Mouse (Mus musculus): ENCODE measurements around the gene Sec61b. TPM values are rescaled to one million over a fixed set of nuclear protein-coding genes. Genes with fewer than 3 reads are reported as not detected.
A peak's percentile ranks its signal among the peaks of the same experiment; 100 is the strongest.

Gene Sec61b
- total RNA-seq (2021): 10 to 100 TPM; 48.8 to 50.0 TPM

GRCm38 (mm10) chr4:47473968-47474729 is at the start of gene Sec61b, which contains the start of gene Alg2:
Sec61b (plus strand) TSS chr4:47474658.
Alg2 (minus strand) TSS chr4:47474333.
- DNase-seq (ENCODE audit: low spot score in 2 of 2): peak; percentile 98 to 99
- intact Hi-C loops (cut with DNase I): no loop called here

- intact Hi-C loops (cut with DNase I): no loop called here
- DNase-seq (ENCODE audit: low spot score in 2 of 2): no peak
Observed at GRCm38 (mm10) chr4:47425247-47425830, 49.1 kb upstream of the Sec61b start.

DNA sequence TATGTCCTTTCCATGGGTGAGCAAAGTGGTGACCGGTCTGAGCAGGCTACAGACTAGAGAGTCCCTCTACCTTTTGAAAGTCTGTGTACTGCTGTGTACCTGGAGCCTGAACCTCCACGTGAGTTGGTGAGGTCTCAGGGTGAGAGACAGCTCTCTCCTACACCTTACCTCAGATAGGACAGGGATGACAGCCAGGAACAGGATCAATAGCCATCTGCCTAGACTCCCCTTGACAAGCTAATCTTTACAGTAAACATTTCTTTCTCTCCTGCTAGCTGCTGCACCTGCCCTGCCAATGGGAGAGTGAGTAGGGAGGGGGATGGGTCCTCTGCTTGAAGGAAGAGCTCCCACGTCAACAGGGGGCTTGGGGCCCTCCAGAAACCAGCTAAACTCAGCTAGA is 46.9 kb upstream of the Sec61b start:
- intact Hi-C loops (cut with DNase I): no loop called here
- no peak for DNase-seq (ENCODE audit: low spot score in 2 of 2)

DNA sequence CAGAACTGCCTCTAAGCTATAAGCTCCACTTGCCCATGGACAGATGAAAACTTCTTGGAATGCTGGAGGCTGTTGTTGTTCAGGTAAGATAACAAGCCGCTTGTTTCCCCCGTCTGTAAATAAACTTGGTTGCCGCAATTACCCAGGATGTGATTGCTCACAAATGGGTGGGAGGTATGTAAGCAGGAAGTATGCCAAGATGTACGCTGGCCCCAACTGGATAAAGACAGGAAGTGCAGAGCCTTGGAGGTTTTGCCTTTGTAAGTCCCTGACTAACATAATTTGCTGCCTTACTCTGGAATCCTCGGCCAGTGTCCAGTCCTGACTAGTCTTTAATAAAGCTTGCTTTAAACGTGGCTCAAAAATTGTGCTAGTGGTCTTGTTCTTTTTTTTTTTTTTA is 43.9 kb upstream of the Sec61b start:
- intact Hi-C loops (cut with DNase I): loop anchor here (10.0 kb wide), 1 partner anchor 164 kb away; no protein-coding TSS in a partner anchor
- no peak for DNase-seq (ENCODE audit: low spot score in 2 of 2)

DNA sequence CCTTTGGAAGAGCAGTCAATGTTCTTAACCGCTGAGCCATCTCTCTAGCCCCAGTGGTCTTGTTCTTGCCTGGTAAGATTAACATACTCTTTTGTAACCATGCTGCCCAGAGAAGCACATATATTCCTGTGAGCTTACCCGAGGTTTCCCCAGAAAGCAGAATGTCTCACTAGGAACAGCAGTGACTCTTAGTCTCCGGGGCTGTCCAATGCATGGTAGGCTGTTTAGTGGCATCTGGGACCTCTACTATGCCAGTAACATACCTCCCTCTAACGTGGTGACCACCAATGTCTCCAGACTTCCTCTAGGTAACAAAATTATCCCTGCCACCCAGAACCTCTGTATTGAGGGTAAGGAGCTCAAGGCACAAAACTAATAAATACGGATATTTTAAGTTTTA is 43.4 kb upstream of the Sec61b start:
- DNase-seq (ENCODE audit: low spot score in 2 of 2): no peak
- intact Hi-C loops (cut with DNase I): loop anchor here (10.0 kb wide), 1 partner anchor 164 kb away; no protein-coding TSS in a partner anchor

DNA sequence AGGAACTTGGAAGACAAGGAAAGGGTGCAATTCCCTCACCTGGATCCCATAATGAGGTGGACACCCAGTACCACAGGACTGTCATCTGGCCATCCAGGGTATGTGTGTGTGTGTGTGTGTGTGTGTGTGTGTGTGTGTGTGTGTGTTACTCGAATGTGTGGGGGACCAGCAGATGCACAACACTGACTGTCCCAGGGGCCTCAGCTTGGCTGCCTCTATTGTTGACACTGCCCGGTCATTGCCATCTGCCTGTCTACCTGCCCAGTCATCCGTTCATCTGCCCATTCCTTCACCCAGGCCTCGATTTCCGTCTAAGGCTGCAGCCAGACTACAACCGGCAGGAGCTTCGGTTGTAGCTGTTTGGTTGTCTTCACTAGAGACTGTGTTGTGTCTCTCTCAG is 41.7 kb upstream of the Sec61b start:
- intact Hi-C loops (cut with DNase I): loop anchor here (10.0 kb wide), 1 partner anchor 162 kb away; no protein-coding TSS in a partner anchor
- DNase-seq (ENCODE audit: low spot score in 2 of 2): no peak

DNA sequence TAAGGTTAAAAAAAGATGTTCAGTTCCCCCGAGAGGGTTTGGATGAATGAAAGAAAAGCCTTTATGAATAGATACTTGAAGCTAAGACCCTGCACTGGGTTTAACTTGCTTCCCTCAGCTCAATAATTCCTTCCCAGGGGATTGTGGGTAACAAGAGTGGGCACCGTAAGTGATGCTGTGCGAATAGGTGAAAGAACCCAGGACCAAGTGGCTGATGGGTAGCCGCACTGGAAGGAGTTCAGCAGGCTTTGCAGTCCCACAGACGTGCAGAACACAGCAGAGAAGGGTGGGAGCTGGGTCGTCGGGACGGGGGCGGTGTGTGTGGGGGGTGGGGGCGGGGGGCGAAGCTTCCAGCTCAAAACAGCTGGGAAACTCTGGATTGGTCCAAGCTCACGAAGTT is 39.3 kb upstream of the Sec61b start:
- intact Hi-C loops (cut with DNase I): loop anchor here (5.0 to 10.0 kb wide), 3 partner anchors 67 to 972 kb away; no protein-coding TSS in a partner anchor
- no peak for DNase-seq (ENCODE audit: low spot score in 2 of 2)

DNA sequence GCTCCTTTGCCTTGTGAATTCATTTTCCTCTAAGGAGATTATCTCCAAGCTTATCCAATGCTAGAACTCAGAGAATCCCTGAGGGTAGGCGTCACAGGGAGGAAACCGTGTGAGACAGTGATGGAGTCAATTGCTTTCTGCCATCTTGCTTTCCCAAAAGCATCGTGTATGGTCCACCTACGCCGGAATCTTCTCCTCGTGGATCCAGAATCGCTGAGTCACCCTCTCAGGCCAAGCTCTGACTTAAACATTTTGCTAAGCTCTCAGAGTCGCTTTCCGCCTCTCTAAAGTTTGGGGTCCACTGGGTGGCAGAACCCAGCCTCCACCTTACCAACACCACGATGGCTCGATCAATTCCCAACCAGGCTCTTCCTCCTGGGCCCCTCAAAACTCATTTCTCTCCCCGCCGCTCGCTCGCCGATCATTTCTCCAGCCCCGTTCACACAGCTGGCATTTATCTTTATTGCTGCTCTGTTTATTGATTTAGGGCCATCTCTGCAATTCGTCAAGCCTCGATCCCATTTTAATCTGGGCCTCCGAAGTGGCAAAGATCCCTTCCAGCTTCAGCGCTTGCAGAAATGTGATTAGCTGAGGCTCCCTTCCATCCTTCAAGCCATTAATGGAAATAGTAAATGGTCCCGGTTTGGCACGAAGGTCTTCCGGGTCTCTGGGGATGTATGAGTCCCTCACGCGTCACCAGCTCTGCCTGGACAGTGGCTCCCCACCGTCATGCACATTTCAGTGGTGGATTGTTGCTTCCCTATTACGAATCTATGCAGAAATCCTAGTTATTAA is 38.7 kb upstream of the Sec61b start:
- intact Hi-C loops (cut with DNase I): loop anchor here (5.0 to 10.0 kb wide), 3 partner anchors 67 to 972 kb away; no protein-coding TSS in a partner anchor
- no peak for DNase-seq (ENCODE audit: low spot score in 2 of 2)

GRCm38 (mm10) chr4:47437365-47438340 is 36.8 kb upstream of the Sec61b start:
- intact Hi-C loops (cut with DNase I): loop anchor here (1.0 to 10.0 kb wide), 4 partner anchors 65 to 970 kb away; no protein-coding TSS in a partner anchor
- peak; percentile 90 to 94 for DNase-seq (ENCODE audit: low spot score in 2 of 2)

GRCm38 (mm10) chr4:47438956-47439355 is 35.5 kb upstream of the Sec61b start:
- intact Hi-C loops (cut with DNase I): loop anchor here (1.0 to 10.0 kb wide), 4 partner anchors 63 to 968 kb away; no protein-coding TSS in a partner anchor
- no peak for DNase-seq (ENCODE audit: low spot score in 2 of 2)

GRCm38 (mm10) chr4:47440951-47441350 is 33.5 kb upstream of the Sec61b start:
- DNase-seq (ENCODE audit: low spot score in 2 of 2): peak in 1 of 2 experiments; percentile 80
- intact Hi-C loops (cut with DNase I): no loop called here

DNA sequence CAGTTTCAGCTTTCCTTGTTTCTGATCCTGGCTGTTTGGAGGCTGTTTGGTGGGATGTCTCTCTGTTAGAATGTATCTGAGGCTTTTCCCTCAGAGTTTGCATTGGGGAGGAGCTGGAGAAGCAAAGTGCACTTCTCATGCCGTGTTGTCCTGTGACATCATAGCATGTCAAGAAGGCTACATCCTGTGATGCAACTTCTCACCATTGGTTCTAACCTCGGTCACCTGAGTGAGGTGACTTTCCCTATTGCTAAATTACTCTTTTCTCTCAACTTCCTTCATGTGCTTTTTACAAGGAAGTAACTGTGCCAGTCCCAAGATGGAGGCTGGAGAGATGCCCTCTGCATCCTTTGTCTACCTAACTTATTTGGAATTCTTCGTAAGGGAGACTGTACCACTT is 25.9 kb upstream of the Sec61b start:
- DNase-seq (ENCODE audit: low spot score in 2 of 2): no peak
- intact Hi-C loops (cut with DNase I): no loop called here

DNA sequence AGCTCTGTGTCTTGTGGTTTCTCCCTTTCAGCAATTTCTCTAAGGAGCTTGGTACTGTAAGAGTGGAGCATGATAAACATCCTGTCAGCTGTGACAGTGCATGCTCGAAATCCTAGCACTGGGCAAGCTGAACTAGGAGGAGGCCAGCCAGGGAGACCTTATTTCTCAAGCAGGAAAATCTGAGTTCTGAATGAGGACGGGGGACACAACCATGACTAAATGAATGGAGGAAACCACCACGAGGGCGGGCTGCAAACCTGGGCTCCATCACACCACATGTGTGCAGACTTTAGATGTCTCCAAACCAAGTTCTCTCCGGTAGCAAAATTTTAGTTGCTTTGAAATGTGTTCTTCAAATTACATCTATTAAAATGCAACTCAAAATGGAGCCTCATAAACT is 25.3 kb upstream of the Sec61b start:
- intact Hi-C loops (cut with DNase I): no loop called here
- no peak for DNase-seq (ENCODE audit: low spot score in 2 of 2)

GRCm38 (mm10) chr4:47449586-47450522 is 24.6 kb upstream of the Sec61b start:
- DNase-seq (ENCODE audit: low spot score in 2 of 2): no peak

GRCm38 (mm10) chr4:47467196-47467595 is 7.3 kb upstream of the Sec61b start:
- DNase-seq (ENCODE audit: low spot score in 2 of 2): no peak
- intact Hi-C loops (cut with DNase I): no loop called here

More at GRCm38 (mm10) chr4:47449586-47450522, 24.6 kb upstream of the Sec61b start:
- intact Hi-C loops (cut with DNase I): no loop called here

DNA sequence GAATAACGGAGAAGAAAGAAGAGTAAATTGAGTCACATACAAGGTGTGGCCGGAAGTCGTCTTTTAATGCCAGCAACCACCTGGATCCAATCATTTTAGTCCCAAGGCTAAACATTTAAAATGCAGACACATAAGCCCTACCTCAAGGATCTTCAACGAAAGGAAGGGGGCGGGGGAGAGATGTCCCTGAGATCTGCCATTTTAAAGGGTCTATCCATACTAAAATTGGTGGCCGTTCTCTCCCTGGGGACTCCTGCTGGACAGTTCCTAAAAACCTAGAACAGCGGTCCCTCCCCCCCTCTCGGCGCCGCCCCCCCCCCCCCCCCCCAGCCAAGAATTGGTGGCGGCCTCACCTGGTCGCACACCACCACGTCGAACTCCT is 881 bp upstream of the Sec61b start:
- DNase-seq (ENCODE audit: low spot score in 2 of 2): no peak
- intact Hi-C loops (cut with DNase I): no loop called here

DNA sequence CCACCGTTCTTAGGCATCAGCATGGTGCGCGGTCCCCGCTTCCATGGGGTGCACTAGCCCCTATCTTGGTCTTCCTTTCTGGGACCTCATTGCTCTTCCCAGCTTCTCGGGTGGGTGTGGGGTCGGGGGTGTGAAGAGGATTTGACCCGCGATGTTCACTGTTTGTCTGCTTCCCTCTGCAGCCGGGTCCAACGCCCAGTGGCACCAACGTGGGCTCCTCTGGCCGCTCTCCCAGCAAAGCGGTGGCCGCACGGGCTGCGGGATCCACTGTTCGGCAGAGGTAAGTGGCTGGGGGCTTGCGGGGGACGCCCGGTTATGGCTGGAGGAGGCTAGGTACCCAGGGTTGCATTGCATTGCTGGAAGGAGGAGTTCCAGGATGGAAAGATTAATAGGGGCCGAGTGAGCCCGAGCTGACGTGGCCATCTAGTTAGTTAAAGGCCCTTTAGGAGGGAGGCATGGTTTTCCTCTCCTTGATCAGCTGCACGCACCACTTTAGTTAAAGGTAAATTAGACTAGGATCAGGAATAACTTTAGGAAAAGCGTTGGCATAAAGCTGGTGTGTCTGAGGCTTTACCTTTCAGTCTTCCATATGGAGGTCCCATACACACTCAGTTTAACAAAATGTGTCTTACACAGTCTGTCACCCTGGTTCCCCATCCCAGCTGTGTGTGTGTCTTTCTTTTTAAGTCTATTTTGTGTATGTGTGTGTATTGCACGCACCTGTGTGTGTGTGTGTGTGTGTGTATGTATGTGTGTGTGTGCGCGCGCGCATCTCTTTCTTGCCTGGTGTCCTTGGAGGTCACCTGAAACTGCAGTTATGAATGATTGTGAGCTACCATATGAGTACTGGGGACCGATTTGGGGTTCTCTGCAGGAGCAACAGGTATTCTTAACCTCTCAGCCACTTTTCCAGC is 529 bp downstream of the Sec61b start:
- intact Hi-C loops (cut with DNase I): no loop called here
- DNase-seq (ENCODE audit: low spot score in 2 of 2): no peak
